In the genomic region with DNA sequence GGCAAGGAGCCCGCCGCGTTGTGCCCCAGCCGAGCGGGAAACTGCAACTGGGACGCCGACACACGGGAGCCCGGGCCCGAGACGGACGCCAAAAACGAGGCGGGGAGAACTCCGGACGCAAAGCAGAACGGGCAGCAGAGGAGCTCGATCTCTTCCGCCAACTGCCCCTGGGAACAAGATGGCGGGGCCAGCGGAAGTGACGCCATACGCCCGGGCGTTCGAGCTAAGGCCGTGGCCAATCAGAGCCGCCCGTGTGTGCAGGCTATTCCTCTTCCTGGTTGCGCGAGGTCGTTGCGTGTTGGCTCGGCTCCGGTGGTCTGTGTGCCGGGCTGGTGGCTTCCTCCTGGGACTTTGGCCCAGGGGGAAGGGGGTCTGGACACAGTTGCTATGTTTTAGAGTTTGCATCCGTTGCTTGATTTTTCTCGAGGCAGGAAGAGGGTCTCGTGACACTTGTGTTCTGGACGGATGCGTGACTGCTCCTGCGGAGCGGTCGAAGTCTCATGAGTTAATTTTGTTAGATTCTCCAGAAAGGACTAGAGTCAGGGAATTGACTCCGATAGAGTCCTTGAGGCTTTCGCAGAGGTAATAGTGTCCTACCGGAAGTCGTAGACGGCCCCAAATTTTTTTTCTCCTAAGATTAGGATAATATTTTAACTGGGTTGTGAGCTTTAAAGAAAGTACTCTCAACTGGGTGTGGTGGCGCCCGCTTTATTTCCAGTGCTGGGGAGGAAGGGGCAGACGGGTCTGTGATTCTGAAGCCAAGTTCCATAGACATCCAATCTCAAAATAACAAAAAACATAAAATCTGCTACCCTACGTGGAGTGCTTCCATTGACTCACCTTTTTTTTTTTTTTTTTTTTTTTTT, we compare ENCODE assay signal across 8 mouse cellular contexts. TPM values are rescaled to one million over a fixed set of nuclear protein-coding genes. Genes with fewer than 3 reads are reported as not detected.
A peak's percentile ranks its signal among the peaks of the same experiment; 100 is the strongest.
DNase-seq lines count a peak whose midpoint lies in the region; ATAC-seq and TF ChIP-seq lines count a peak whose summit lies in the region.

TSS of gene Prpf38b (minus strand) at position 180 of the 866 bp plus-strand sequence.

- no peaks in the 10 kb centered on the region for H3K27me3 ChIP-seq in G1E (ENCODE audit: insufficient read depth, low read length)
- no peaks in the 10 kb centered on the region for H3K27me3 ChIP-seq in forebrain, embryonic 16.5 days (replicated peaks; ENCODE audit: control insufficient read depth, insufficient read depth, low read length)
- H3K27me3 ChIP-seq in lung, embryonic 14.5 days (ENCODE audit: insufficient read depth, low read length) = no peaks in the 10 kb centered on the region
- no peaks in the 10 kb centered on the region for H3K27me3 ChIP-seq in thymus, adult 2 months (ENCODE audit: control insufficient read depth, insufficient read depth, low read length)

- peak within 1 kb of the TSS; percentile 93 for H3K4me3 ChIP-seq in G1E (ENCODE audit: low read depth, low read length)
- H3K4me3 ChIP-seq in forebrain, embryonic 16.5 days (replicated peaks; ENCODE audit: low read length) = peak within 1 kb of the TSS; percentile 88
- H3K4me3 ChIP-seq in layer of hippocampus, adult 2 months = peak within 1 kb of the TSS; percentile 94
- H3K4me3 ChIP-seq in lung, embryonic 14.5 days (ENCODE audit: low read depth, low read length) = peak within 1 kb of the TSS; percentile 94
- H3K4me3 ChIP-seq in olfactory bulb, adult 2 months (ENCODE audit: insufficient read depth, low read depth, low read length) = peak within 1 kb of the TSS; percentile 90
- peak within 1 kb of the TSS; percentile 76 for H3K4me3 ChIP-seq in thymus, adult 2 months (ENCODE audit: control insufficient read depth, insufficient read depth, low read length)

- ATAC-seq in G1E (ENCODE audit: extremely low read depth, insufficient number of reproducible peaks, low FRiP score, poor library complexity, severe bottlenecking) = peak; percentile 94
- ATAC-seq in forebrain, embryonic 16.5 days = peak; percentile 100
- ATAC-seq in lung, embryonic 14.5 days (ENCODE audit: insufficient read depth) = peak; percentile 100

- peak within 1 kb of the TSS; percentile 87 for H3K9ac ChIP-seq in forebrain, embryonic 16.5 days (replicated peaks; ENCODE audit: low read depth, low read length)
- peak within 1 kb of the TSS; percentile 93 for H3K9ac ChIP-seq in lung, embryonic 14.5 days

- peak within 1 kb of the TSS; percentile 98 for H3K4me2 ChIP-seq in forebrain, embryonic 16.5 days (ENCODE audit: low read length)
- H3K4me2 ChIP-seq in lung, embryonic 14.5 days = peak within 1 kb of the TSS; percentile 98

- peaks cover 20% of the 10 kb centered on the region for H3K4me1 ChIP-seq in G1E (ENCODE audit: insufficient read depth, low read depth, low read length)
- H3K4me1 ChIP-seq in forebrain, embryonic 16.5 days (replicated peaks; ENCODE audit: control insufficient read depth, insufficient read depth, low read length) = peaks cover 23% of the 10 kb centered on the region
- H3K4me1 ChIP-seq in lung, embryonic 14.5 days (ENCODE audit: insufficient read depth) = peaks cover 5% of the 10 kb centered on the region
- H3K4me1 ChIP-seq in olfactory bulb, adult 2 months (ENCODE audit: control insufficient read depth, insufficient read depth, low read length) = peaks cover 3% of the 10 kb centered on the region; the same call in 1 of the 2 replicates
- H3K4me1 ChIP-seq in thymus, adult 2 months (replicated peaks; ENCODE audit: control insufficient read depth, insufficient read depth, low read length) = peaks cover 2% of the 10 kb centered on the region; the same call in 1 of the 2 replicates

- intact Hi-C loops in heart, postnatal 36 days (cut with DNase I) = loop anchor here (1.0 to 5.0 kb wide), 3 partner anchors 71 to 151 kb away; partner anchors contain the start of genes Fam102b and Stxbp3

- WGBS in forebrain, embryonic 16.5 days = under 1% methylated on average over 53 of the region's 53 CpGs
- WGBS in lung, embryonic 14.5 days = under 1% methylated on average over 53 of the region's 53 CpGs
- WGBS in olfactory bulb, adult 2 months = under 1% methylated on average over 53 of the region's 53 CpGs
- under 1% methylated on average over 53 of the region's 53 CpGs for WGBS in thymus, adult 2 months

- H3K27ac ChIP-seq in forebrain, embryonic 16.5 days (ENCODE audit: low read length) = peak within 1 kb of the TSS; percentile 97
- H3K27ac ChIP-seq in layer of hippocampus, adult 2 months = peak within 1 kb of the TSS; percentile 90
- peak within 1 kb of the TSS; percentile 99 for H3K27ac ChIP-seq in lung, embryonic 14.5 days (ENCODE audit: low read depth)
- H3K27ac ChIP-seq in olfactory bulb, adult 2 months (ENCODE audit: insufficient read depth, low read depth, low read length) = peak within 1 kb of the TSS; percentile 92
- H3K27ac ChIP-seq in thymus, adult 2 months (ENCODE audit: control insufficient read depth, insufficient read depth, low read length) = peak within 1 kb of the TSS; percentile 86

- DNase-seq in G1E (ENCODE audit: low spot score) = peak; percentile 97
- peak; percentile 95 to 97 for DNase-seq in cerebellum, adult 18-20 months
- peak; percentile 94 to 96 for DNase-seq in heart, postnatal 36 days
- DNase-seq in layer of hippocampus, adult 2 months (ENCODE audit: low spot score in 2 of 2) = peak; percentile 94 to 96
- DNase-seq in lung, embryonic 14.5 days = peak; percentile 99
- peak; percentile 93 for DNase-seq in thymus, adult 2 months

- no peaks in the 10 kb centered on the region for H3K9me3 ChIP-seq in G1E (replicated peaks)
- H3K9me3 ChIP-seq in forebrain, embryonic 16.5 days (ENCODE audit: control insufficient read depth, low read length) = no peaks in the 10 kb centered on the region
- no peaks in the 10 kb centered on the region for H3K9me3 ChIP-seq in lung, embryonic 14.5 days (ENCODE audit: low read depth, low read length)

- H3K36me3 ChIP-seq in G1E (replicated peaks) = peaks cover 26% of the 10 kb centered on the region
- 0 out of 2 replicates have a peak, but pooled peaks cover 2% of the 10 kb centered on the region for H3K36me3 ChIP-seq in forebrain, embryonic 16.5 days (ENCODE audit: control insufficient read depth, insufficient read depth)
- peaks cover 21% of the 10 kb centered on the region for H3K36me3 ChIP-seq in lung, embryonic 14.5 days (ENCODE audit: insufficient read depth)
- H3K36me3 ChIP-seq in thymus, adult 2 months (ENCODE audit: control insufficient read depth, insufficient read depth, low read length) = peaks cover 18% of the 10 kb centered on the region

- TF ChIP-seq POLR2A in olfactory bulb, adult 2 months (IDR thresholded peaks at IDR 0.05; ENCODE audit: insufficient read depth, low read depth, low read length) = peak; percentile 87
- peak; percentile 95 for TF ChIP-seq POLR2A in thymus, adult 2 months (IDR thresholded peaks at IDR 0.05; ENCODE audit: control insufficient read depth, extremely low read depth, insufficient read depth, low read length, poor library complexity)

- no peak for TF ChIP-seq CTCF in G1E (IDR thresholded peaks at IDR 0.05; ENCODE audit: low read depth, low read length)
- no peak for TF ChIP-seq CTCF in layer of hippocampus, adult 2 months (conservative IDR thresholded peaks at IDR 0.05)
- TF ChIP-seq CTCF in lung, embryonic 14.5 days (IDR thresholded peaks at IDR 0.05; ENCODE audit: low read depth) = no peak
- no peak for TF ChIP-seq CTCF in olfactory bulb, adult 2 months (IDR thresholded peaks at IDR 0.05; ENCODE audit: insufficient read depth, low read depth, low read length)
- TF ChIP-seq CTCF in thymus, adult 2 months (IDR thresholded peaks at IDR 0.05; ENCODE audit: borderline replicate concordance, control insufficient read depth, extremely low read depth, insufficient read depth, low read length, poor library complexity) = no peak

RNA-seq across cellular contexts. Expression of gene Prpf38b, which starts in this region (rescaled TPM):
- total RNA-seq in G1E (2014; fragmentation: Nextera tagmentation) (216 and 235 TPM in 2 replicates), G1E (2017) (151 and 226 TPM in 2 replicates)
- polyA plus RNA-seq in G1E (2012) = 117 and 122 TPM in 2 replicates
- polyA plus RNA-seq in forebrain, embryonic 16.5 days (2015; fragmentation: Nextera tagmentation; extraction: Ambion mirVana) = 59.0 and 66.5 TPM in 2 replicates
- total RNA-seq in heart, postnatal 36 days (2021) = 10 to 100 TPM; 18.4 to 19.1 TPM
- 10 to 100 TPM; 51.9 to 53.1 TPM for total RNA-seq in layer of hippocampus, adult 2 months (2021)
- polyA plus RNA-seq in lung, embryonic 14.5 days (2014; fragmentation: Nextera tagmentation; extraction: Ambion mirVana) = 65.8 and 72.0 TPM in 2 replicates
- not detected in 2 replicates for polyA plus RNA-seq in olfactory bulb, adult 2 months (2012; ENCODE audit: insufficient read depth, insufficient read length, low replicate concordance, missing spikeins)
- 141 and 181 TPM in 2 replicates for polyA plus RNA-seq in thymus, adult 2 months (2012; rRNA removed)

Comparison
In these comparisons a context has a peak if more than half of its experiments do, and no peak if none do; other contexts are left out.
1. Peak in every context shown above with its lines: DNase-seq, ATAC-seq, H3K4me3 ChIP-seq and H3K27ac ChIP-seq.